Mouse (Mus musculus): ENCODE results near the gene Suz12.

- no peak for TF ChIP-seq POLR2A (IDR thresholded peaks at IDR 0.05; ENCODE audit: control insufficient read depth, extremely low read depth, insufficient read depth, low read length, poor library complexity)
- no peak for TF ChIP-seq CTCF (IDR thresholded peaks at IDR 0.05; ENCODE audit: borderline replicate concordance, control insufficient read depth, extremely low read depth, insufficient read depth, low read length, poor library complexity)
These were observed 31.4 kb upstream of the Suz12 start for GRCm38 (mm10) chr11:79961346-79962124.

All from thymus, adult 2 months (tissue).